Mouse (Mus musculus): ENCODE data around the gene Slc39a8. TPM values are rescaled to one million over a fixed set of nuclear protein-coding genes. Genes with fewer than 3 reads are reported as not detected.
A peak's percentile ranks its signal among the peaks of the same experiment; 100 is the strongest.

Gene Slc39a8
- total RNA-seq, 2 experiments from 2014 or later, result 0.71 to 0.85 TPM

DNA sequence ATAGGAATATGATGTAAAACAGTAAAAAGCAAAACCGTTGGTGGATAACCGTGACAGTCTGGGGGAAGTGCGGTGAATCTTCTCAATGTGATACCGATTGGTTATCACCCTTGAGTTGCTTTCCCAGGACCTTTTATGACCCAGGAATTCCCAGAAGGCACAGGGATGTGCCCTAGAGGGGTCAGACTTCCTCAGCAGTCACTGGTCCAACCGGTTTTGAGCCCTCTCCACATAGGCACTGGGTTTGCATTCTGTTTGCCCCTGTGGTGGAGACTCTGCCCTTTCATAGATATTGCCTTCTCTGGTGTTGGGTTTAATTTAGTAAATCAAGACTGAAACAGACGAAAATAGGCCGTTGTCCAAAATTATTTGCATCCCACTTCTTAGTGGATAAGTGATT is 20.8 kb downstream of the Slc39a8 start:
- DNase-seq (ENCODE audit: low spot score), result no peak

DNA sequence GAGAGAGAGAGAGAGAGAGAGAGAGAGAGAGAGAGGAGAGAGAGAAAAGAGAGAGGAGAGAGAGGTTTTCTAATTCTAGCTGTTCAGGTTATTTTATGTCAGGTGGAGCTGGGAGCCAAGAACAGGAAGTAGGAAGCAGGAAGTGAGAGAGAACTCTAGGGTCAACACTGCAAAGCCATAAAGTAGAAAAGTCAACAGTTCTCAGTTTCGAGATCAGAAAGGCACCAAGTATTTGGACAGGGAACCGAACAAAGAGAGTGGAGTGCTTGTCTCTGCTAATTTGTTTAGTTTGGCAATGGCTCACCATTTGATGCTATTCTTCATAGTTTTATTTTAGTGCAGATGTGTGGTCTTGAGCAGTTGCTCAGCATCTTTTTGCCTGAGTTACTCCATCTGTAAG is 26.5 kb downstream of the Slc39a8 start:
- no peak for DNase-seq (ENCODE audit: low spot score)

DNA sequence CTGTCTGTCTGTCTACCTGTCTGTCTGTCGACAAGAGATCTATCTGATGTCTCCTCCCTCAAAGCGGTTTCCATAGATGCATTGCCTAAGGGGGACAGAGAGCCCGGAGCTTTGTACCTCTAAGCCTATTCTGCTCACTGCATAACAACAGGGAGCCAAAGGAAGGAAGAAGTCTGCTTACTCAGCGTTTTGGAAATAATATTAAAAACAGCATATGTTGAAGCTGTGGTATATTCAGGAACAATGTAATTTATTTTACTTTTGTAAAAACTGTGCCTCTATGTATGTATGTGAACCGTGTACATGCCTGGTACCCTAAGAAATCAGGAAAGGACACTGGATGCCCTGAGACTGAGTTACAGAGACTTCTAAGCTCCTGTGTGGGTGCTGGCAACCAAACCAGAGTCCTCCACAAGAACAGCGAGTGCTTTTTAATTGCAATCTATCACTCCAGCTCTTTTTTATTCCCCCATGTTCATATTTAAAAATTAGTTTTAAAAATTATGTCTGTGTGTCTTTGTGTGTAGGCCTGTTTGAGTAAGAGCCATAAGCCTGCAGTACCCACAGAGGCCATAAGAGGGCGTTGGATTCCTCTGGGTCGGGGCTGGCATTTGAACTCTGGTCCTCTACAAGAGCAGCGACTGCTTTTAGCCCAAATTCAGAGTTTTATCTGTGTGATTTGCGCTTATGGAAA is 28.7 kb downstream of the Slc39a8 start:
- DNase-seq (ENCODE audit: low spot score), result no peak

DNA sequence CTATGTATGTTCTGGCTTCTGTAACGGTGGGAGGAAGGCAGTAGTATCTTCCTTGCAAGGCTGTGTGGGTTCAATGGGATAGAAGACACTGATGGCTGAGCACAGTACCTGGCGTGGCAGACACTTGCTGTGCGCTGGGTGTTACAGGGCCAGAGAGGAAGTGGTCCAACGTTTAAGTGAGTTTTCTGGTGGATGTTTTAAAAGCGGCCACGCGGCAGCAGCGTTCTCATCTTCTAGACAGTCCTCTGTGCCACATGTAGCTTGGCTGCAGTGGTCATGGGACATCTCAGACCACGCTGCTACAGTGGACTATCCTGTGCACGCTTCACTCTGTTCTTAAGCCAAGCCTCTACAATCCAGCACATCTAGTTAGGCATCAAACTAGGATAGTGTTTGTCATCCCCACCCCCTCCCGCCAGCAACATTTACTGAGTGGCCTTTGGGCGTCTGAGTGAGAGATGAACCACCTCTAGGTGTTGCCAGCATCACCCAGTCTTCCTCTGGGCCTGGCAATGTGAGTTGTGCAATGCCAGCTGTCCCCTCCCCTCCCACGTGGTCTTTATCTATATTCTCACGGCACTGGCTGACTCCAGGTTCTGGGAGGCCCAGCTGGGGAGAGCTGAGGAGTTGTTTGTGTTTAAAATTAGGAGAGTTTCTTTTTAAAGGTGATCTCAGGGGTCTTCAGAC is 29.4 kb downstream of the Slc39a8 start:
- DNase-seq (ENCODE audit: low spot score), result no peak

DNA sequence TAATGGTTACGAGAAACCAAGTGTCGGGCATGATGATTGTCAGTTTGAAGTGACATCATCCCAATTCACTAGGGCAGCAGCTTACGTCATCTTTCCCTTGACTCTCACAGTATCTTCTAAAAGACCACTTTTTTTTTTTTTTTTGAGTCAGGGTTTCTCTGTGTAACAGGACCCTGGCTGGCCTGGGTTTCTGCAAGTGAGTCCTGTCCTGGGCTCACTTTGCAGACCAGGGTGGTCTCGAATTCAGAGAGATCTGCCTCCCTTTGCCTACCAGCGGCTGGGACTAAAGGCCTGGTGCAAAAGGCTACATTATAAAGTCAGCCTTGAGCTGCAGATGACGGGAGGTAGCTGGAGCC is 29.9 kb downstream of the Slc39a8 start:
- no peak for DNase-seq (ENCODE audit: low spot score)

DNA sequence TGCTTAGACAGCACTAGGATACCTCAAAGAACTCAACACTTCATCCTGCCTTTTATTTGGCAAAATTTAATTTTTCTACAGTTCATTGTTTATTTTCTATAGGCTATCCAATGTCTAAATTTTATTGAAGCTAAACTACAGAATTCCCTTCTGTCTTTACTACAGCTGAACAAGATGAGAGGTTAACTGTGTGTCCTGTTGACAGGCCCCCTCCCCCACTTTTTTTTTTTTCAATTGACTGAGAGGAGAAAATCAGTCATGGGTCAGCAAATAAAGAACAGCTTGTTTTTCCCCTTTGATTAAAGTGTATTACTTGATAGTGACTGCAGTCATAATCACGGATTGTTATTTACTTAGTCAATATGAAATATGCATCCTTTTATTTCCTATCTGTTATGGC is 31.2 kb downstream of the Slc39a8 start:
- no peak for DNase-seq (ENCODE audit: low spot score)

DNA sequence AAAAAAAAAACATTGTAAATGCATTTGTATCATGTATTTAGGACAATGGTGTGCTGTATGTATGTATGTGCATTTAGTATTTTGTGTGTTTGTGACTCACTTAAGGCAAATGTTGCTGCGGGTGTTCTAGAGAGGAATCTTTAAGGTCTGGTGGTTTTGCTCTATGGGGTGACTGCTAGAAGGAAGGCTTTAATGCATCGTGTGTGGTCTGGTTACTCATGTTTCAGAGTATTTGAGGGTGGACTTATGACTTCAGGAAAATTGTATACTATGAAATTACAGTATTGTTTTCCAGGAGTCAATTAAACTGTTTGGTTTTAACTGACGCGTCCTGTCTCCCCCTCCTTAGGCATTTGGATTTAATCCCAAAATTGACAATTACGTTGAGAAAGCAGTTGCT is 32.1 kb downstream of the Slc39a8 start:
- no peak for DNase-seq (ENCODE audit: low spot score)

DNA sequence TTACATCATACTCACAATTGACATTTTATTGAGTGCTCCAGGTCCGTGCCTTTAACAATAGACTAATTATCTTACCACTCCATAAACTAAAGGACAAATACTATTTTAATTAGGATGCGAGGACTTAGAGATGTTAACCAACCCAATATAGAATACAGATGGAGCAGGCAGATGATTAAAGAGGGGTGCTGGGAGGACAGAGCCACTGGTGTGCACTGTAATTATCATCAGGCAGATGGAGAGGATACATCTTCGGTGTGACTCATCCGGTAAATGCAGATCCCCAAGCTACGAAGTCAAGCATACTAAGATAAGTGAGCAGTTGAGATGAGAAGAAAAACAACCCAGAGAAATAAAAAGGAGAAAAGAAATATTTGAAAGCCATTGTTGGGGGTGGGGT is 34.4 kb downstream of the Slc39a8 start:
- DNase-seq (ENCODE audit: low spot score), result no peak

DNA sequence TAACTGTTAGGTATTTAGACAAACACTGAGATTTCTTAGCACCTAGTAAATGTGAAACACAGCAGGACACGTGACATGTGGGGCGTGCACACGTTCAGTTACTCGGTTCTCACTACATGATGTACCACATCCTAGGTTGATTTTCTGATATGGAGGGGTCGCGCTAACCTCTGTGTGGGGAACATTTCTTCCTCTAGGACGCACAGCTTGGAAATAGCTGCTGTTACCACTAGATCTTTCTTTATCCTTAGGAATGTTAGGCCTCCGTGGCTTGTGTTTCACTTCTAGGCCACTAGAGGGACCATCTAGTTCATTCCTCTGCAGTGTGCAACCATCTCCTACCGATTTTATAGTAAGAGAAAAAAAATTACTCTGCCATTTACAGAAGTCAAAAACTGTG is 37.7 kb downstream of the Slc39a8 start:
- no peak for DNase-seq (ENCODE audit: low spot score)

DNA sequence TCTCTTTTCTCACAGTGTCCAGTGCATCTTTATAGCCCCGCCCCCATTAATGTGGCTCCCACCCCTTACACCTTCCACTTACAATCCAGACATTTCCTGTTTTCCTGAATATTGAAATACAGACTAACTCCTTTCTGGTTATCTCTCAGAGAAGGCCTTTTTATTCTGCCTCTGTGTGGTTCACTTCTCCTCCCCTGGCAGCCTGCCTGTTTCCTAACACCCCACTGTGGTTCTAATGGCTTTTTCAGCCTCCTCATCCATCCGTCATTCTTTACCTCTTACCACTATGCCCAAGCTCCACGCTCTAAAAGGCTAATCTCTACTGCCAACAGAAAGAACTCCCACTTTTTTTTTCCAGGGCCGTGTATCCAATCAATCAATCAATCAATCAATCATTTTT is 44.0 kb downstream of the Slc39a8 start:
- no peak for DNase-seq (ENCODE audit: low spot score)

DNA sequence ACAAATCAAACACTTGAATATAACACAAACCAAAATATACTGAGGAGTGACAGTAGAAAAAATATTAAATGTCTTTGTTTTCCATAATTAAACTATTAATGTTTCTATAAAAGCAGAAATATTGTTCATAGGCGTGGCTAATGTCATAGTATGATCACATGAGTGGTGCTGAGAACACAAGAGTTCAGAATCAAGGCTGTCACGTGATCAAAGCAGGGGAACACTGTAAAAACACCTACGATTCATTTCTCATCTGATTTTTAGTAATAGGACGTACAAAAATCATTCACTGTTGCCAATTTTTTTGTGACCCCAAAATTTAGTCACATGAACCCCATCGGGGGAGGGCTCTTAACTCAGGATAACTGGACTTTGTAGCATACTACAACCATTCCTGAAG is 47.2 kb downstream of the Slc39a8 start:
- no peak for DNase-seq (ENCODE audit: low spot score)

DNA sequence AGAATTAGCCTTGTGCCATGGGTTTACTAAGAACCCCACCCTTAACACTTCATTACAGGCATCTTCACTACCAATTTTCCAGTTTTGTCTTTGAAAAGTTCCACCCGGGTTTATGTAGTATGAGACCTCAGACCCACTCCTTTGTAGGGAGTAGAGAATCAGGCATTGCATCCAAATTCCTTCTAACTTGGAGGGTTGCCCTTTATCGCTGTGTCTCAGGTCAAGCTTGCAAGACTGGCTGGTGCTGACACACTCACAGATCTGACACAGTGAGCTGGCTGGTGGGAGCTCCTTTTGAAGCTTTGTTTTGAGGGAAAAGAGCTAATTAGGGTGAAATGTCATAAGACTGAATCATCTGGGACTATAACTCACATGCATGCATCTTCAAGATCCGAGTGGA is 48.5 kb downstream of the Slc39a8 start:
- DNase-seq (ENCODE audit: low spot score), result no peak

DNA sequence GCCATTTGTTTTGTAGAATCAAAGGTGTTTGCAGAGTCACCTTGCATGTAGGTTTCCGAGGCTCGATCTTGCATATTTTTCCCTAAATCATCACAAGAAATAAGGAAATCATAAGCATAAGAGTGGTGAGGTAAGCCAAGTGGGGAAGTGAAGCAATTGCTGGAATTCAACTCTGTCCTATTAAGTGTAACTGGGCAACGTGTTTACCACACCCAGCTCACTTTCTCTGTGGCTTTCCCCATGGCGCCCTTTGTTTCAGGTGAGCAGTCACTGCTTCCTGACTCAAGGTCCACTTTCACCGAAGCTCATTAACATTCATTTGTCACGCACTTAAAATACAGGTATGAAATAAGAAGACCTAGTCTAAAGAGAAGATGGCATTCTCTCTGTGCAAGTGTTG is 53.0 kb downstream of the Slc39a8 start:
- no peak for DNase-seq (ENCODE audit: low spot score)

DNA sequence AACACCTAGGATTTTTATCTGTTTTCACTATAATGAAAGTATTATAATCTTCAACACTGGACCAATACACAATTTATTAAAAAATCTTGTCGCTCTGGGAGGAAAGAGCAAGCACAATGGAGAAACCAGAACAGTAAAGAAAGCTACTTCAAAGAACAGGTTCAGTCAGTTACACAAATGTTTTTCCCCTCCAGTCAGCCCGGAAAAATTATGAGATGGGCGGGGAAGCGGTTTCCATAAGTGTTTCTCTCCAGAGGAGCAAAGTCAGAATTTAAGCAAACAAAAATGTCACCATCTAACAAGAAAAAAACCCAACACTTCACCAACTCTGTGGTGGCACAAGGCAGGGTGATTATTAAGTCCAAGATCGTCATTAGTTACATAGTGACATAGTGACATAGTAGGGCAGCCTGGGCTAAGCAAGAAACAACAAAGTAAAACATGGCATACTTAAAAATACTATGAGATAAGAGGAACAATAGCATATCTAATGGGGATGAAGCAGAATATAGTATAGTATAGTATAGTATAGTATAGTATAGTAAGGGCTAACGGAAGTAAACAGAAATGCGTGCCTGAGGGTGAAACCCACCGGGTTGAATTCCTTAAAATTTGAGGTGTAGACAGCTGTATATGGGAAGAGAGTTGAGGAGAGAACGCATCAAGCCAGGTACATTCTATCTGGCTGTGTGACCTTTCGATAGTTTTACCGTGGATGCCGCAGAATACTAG is 61.0 kb downstream of the Slc39a8 start:
- DNase-seq (ENCODE audit: low spot score), result no peak

DNA sequence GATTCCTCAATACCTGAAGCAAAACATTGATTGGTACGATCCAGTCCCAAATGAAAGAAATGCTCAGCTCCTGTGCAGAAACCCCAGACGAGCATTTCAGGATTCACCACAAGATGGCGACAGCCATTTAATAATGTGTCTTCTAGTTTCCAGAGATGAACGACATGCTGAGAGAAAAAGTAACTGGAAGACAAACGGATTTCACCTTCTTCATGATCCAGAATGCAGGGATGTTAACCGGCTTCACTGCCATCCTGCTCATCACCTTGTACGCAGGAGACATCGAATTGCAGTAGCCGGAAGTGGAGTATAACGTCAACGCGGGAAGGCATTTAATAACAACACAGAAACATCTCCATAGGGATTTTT is 61.6 kb downstream of the Slc39a8 start:
- DNase-seq (ENCODE audit: low spot score), result peak; percentile 56

DNA sequence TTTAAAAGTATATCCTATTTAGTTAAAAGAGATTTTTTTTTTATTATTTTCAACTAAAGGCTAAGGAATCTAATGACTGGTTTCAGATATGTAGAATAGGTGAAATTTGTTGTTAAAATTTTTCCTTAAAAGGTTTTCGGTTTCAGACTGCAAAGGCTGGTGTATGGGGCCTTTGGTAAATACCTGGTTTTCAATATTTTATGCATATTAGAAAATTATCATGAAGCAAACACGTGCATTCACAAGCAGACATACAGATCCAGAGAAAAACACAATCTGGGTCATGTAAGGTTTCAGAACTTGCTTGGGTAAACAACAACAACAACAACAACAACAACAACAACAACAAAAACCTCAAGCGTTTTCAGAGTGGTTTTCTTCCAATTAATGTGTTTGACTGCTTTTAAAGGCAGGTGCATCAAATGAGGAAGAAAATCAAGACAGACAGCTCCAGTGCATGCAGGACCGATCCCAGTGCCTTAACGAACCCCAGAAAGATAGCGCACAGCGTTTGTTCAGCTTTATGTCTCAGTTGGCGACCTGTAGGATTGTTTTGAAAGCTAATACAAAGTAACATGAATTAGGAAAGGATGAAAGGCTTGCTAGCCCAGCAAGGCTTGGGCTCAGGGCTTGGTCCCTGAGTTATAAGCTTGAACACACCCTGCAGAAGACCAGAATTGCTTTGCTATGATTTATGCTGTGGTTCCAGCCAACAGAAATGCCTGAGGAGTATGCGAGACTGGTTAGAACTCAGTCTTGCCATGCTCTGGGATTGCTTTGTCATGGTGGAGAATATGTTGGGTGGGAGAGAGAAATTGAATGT is 62.2 kb downstream of the Slc39a8 start:
- no peak for DNase-seq (ENCODE audit: low spot score)

DNA sequence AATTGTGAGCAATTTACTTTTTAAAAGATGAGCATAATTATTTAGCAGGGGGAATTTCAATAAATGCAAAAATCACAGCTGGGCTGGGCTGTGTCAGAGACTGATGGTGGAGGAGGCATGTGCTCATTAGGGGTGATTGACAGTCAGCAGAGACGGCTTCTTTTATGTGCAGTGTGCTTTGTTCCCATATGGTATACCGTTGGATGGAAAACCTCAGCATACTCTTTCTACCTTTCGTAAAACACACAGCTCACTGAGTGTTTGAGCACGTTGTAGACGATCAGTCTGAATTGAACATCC is 62.7 kb downstream of the Slc39a8 start:
- no peak for DNase-seq (ENCODE audit: low spot score)

DNA sequence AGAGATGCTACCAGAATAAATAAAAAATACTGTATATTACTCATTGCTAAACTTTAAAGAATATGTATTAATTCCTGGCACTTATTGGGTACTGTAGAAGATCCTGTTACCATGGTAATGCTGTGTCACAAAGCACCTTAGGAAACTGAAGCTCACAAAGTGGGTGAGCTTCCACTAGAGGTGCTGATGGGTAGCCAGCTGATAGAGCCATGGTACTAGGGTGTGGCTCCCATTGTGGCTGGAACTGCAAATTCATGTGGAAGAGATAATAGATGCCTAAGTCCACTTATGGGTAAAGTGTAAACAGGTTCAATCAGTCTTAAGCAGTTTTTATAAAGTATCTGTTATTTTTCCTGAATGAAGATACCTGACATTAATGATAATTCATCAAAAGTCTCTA is 64.3 kb downstream of the Slc39a8 start:
- DNase-seq (ENCODE audit: low spot score), result no peak

DNA sequence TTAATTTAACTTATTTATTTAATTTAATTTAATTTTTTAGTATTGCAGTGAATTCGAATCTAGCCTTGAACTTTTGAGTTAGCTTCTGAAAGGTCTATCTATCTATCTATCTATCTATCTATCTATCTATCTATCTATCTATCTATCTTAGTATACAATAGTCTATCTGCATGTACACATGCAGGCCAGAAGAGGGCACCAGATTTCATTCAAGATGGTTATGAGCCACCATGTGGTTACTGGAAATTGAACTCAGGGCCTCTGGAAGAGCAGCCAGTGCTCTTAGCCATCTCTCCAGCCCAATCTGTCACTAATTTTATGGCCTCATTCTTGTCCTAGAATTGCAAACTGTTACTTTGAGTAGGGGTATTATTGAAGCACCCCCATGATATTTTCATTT is 78.3 kb downstream of the Slc39a8 start:
- DNase-seq (ENCODE audit: low spot score), result no peak

DNA sequence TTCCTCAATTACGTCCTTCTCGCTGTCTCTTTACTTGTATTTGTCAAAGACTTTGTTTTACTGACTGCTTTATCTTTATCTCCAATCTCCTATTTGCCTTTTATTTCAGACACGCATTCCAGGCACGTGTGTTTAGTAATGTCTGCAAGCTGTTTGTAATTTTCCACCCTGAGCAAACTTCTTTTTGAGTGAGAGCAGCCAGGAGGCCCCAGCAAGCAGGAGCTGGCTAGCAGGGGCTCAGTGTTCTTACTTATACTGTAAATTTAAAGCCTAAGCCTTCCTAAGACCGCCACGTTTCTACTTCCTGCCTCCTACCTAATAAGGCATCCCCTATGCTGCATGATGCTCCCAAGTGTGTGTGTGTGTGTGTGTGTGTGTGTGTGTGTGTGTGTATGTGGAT is 79.8 kb downstream of the Slc39a8 start:
- DNase-seq (ENCODE audit: low spot score), result no peak

DNA sequence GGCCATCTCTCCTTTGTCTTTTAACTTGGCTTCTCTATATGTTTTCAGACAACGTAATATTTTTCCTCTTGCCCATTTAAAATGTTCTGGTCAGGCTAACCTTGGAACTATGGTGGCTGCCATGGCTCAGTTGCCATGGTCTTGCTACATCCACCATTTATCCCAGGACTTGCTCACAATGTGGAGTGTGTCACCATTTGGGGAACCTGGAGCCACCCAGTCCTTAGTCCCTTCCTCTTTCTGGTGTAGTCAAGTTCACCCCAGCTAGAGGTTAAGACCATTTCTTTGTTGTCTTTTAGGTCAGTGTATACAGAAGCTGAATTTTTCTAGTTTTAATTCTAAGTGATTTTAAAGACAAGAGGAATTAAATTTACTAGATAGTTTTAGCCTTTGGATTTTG is 80.7 kb downstream of the Slc39a8 start:
- DNase-seq (ENCODE audit: low spot score), result no peak

DNA sequence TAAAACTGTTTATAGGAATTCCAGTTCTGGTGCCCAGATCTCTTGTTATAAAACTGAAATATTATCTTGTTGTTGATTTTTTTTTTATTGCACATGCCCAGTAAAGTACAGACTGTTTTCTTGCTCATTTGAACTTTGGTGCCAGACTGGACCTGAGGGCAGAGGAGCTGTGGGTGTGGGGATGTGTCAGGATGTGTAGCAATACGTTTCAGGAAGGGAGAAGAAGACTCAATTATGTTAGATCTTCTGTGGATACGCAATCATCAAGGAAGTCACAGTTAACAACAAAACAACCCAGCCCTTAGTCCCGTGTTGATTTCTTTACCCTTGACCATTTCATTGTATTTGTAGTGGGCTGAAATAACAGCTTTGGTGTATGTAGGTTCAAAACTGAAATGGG is 81.9 kb downstream of the Slc39a8 start:
- no peak for DNase-seq (ENCODE audit: low spot score)
